Mouse (Mus musculus) neural tube, embryonic 15.5 days (tissue): ENCODE data around the gene Ethe1. TPM values are rescaled to one million over a fixed set of nuclear protein-coding genes. Genes with fewer than 3 reads are reported as not detected.
"Not testable (repeated sequence)": the region's sequence is repeated elsewhere in the genome, so short reads cannot be mapped to it uniquely, and the experiment has no call there.

Source experiments
- ATAC-seq: fragments of 200-750 bp; cut with Nextera tagmentation; 2 replicates; pipeline ENCODE4 v1.8.0; 2017; ENCODE audit warnings: mild to moderate bottlenecking, moderate TSS enrichment, moderate library complexity; ENCODE audit not compliant: low FRiP score
- H3K27ac ChIP-seq: fragments of 300-500 bp; sonication (generic); replicated peaks from 2 replicates; pipeline ENCODE4 v1.5.1; 2015; ENCODE audit warnings: mild to moderate bottlenecking, inconsistent platforms
- H3K27me3 ChIP-seq: fragments of 300-500 bp; sonication (generic); replicated peaks from 2 replicates; pipeline ENCODE4 v1.6.1; 2015; ENCODE audit warnings: inconsistent platforms
- H3K36me3 ChIP-seq: fragments of 300-500 bp; sonication (generic); 2 replicates; pipeline ENCODE4 v1.6.1; 2015; ENCODE audit warnings: inconsistent platforms
- H3K4me1 ChIP-seq: fragments of 300-500 bp; sonication (generic); 2 replicates; pipeline ENCODE4 v1.6.1; 2015; ENCODE audit warnings: inconsistent platforms
- H3K4me2 ChIP-seq: fragments of 300-500 bp; sonication (generic); 2 replicates; pipeline ENCODE4 v1.6.1; 2015; ENCODE audit warnings: inconsistent platforms, mild to moderate bottlenecking, moderate library complexity
- H3K4me3 ChIP-seq: fragments of 300-500 bp; sonication (generic); replicated peaks from 2 replicates; pipeline ENCODE4 v1.5.1; 2015; ENCODE audit warnings: mild to moderate bottlenecking, inconsistent platforms
- H3K9ac ChIP-seq: fragments of 300-500 bp; sonication (generic); replicated peaks from 2 replicates; pipeline ENCODE4 v1.6.1; 2015; ENCODE audit warnings: mild to moderate bottlenecking, inconsistent platforms
- H3K9me3 ChIP-seq: fragments of 300-500 bp; sonication (generic); replicated peaks from 2 replicates; pipeline ENCODE4 v1.6.1; 2016; ENCODE audit warnings: inconsistent platforms
- WGBS: fragments of 180-500 bp; shearing (Covaris S2); methylation state at CpG from one replicate; pipeline ENCODE4 v1.1.7; 2015; ENCODE audit warnings: mixed read lengths; 5-methylcytosine and 5-hydroxymethylcytosine counted together
- polyA plus RNA-seq: library from polyadenylated mRNA; unstranded; fragments of >200 nt; fragmentation: Nextera tagmentation; extraction: Ambion mirVana; gene quantifications from 2 replicates; pipeline ENCODE4 v1.2.1, GENCODE M21; 2015

Ethe1 gene
- polyA plus RNA-seq, 1 experiment from 2014 or later = 29.3 TPM

GRCm38 (mm10) chr7:24618374-24618773 is 31.0 kb downstream of the Ethe1 start:
- 94% methylated on average over 8 of the region's 8 CpGs for WGBS
- not testable (repeated sequence) for ATAC-seq

DNA sequence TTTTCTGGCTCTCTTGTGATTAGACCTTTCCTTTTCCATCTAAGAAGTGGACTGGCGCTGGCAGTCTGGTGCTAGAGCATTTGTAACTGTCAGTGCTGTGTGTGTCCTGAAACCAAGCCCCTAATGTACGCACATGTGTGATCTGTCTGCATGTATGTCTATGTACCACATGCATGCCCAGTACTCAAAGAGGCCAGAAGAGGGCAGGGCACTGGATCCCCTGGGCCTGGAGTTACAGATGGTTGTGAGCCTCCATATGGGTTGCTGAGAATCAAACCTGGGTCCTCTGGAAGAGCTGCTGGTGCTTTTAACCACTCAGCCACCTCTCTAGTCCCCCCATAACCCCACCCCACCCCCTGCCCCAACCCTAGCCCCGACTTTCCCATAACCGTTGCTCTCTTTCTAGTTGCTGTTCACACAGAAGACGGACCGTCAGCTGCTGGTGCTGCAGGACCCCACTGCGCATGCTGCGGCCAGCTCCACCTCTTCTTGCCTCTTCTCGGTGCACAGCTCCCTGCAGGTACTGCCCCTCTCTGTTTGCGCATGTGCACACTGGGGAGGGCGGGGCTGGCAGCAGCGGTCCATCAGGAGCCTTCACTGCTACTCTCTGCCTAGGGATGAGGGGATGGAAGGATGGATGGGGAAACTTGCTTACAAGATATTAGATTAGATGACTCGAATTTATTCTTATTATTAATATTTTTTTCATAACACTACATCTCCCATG is 32.5 kb downstream of the Ethe1 start:
- no peak overlapping the region for H3K4me3 ChIP-seq
- H3K27me3 ChIP-seq = no peaks in the 10 kb centered on the region
- no peaks in the 10 kb centered on the region for H3K36me3 ChIP-seq
- WGBS = 55% methylated on average over 13 of the region's 13 CpGs
- no peaks in the 10 kb centered on the region for H3K9me3 ChIP-seq
- H3K27ac ChIP-seq = no peak overlapping the region
- no peaks in the 10 kb centered on the region for H3K4me1 ChIP-seq
- no peak for ATAC-seq
- no peak overlapping the region for H3K9ac ChIP-seq
- H3K4me2 ChIP-seq = no peak overlapping the region

More at GRCm38 (mm10) chr7:24618374-24618773, 31.0 kb downstream of the Ethe1 start:
- not testable (repeated sequence) for H3K27ac ChIP-seq, H3K9ac ChIP-seq, H3K4me3 ChIP-seq, H3K4me1 ChIP-seq, H3K36me3 ChIP-seq, H3K9me3 ChIP-seq, H3K4me2 ChIP-seq
- H3K27me3 ChIP-seq = peaks cover 10% of the 10 kb centered on the region

- H3K4me1 ChIP-seq = no peaks in the 10 kb centered on the region
- no peaks in the 10 kb centered on the region for H3K9me3 ChIP-seq
- H3K4me3 ChIP-seq = no peak overlapping the region
- no peaks in the 10 kb centered on the region for H3K36me3 ChIP-seq
- no peak for ATAC-seq
- H3K27me3 ChIP-seq = no peaks in the 10 kb centered on the region; the same call in 1 of the 2 replicates
- 84% methylated on average over 3 of the region's 3 CpGs for WGBS
- H3K9ac ChIP-seq = no peak overlapping the region
- H3K27ac ChIP-seq = no peak overlapping the region
- H3K4me2 ChIP-seq = no peak overlapping the region
These were observed 33.9 kb downstream of the Ethe1 start for GRCm38 (mm10) chr7:24621193-24621592.

GRCm38 (mm10) chr7:24622967-24623366 is 35.6 kb downstream of the Ethe1 start:
- 84% methylated on average over 6 of the region's 6 CpGs for WGBS
- Histone ChIP-seq H3K4me2 (no peak overlapping the region), H3K27me3 (no peaks in the 10 kb centered on the region; the same call in 1 of the 2 replicates), H3K36me3 (no peaks in the 10 kb centered on the region), H3K9me3 (no peaks in the 10 kb centered on the region), H3K4me3 (no peak overlapping the region), H3K27ac (no peak overlapping the region), H3K9ac (no peak overlapping the region), H3K4me1 (no peaks in the 10 kb centered on the region)
- ATAC-seq = no peak

DNA sequence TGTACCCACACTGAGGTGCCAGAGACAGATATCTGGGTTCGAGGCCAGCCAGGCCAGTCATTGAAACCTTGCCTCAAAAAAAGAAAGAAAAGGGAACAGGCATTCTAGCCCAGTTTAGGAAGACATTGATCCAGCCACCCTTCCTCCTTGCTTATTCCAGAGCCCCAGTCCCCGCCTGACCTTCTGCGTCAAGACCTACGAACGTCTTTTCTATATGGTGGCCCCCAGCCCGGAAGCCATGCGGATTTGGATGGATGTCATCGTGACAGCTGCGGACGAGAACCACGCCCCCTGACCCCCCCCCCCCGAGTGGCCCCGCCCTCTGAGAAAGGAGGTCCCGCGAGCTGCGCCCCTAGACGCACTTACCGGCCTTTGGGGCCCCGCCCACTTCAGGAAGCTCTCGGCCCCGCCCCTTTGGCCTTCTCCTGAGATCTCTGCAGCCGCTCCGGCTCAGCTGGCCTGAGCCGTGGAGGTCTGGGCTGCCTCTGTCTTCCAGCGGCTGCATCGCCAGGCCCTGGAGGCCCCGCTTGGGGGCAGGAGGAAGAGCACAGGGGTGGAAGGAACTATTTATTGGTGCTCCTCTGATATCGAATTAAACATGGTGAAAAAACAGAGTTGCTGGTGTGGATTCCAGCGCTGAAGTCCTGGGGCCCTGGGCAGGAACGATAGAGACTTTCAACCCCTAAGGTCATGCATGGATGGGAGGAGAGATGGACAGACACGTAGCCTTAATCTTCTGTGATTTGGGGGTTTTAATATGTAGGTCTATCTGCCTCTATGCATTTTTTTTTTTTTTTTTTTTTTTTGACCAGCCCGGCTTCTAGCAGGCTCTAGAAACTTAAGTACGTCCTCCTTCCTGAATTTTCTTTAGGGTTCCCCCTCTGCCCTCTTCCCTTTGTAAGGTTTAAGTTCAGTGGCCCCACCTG is 41.6 kb downstream of the Ethe1 start:
- peak; percentile 80 for ATAC-seq
- Histone ChIP-seq H3K36me3 (no peaks in the 10 kb centered on the region), H3K27me3 (no peaks in the 10 kb centered on the region; the same call in 1 of the 2 replicates), H3K9ac (peak overlapping the region; percentile 36), H3K4me3 (peak overlapping the region; percentile 34), H3K9me3 (no peaks in the 10 kb centered on the region), H3K4me1 (peaks cover 3% of the 10 kb centered on the region), H3K27ac (no peak overlapping the region), H3K4me2 (peak overlapping the region; percentile 67)
- 10% methylated on average over 32 of the region's 33 CpGs for WGBS

DNA sequence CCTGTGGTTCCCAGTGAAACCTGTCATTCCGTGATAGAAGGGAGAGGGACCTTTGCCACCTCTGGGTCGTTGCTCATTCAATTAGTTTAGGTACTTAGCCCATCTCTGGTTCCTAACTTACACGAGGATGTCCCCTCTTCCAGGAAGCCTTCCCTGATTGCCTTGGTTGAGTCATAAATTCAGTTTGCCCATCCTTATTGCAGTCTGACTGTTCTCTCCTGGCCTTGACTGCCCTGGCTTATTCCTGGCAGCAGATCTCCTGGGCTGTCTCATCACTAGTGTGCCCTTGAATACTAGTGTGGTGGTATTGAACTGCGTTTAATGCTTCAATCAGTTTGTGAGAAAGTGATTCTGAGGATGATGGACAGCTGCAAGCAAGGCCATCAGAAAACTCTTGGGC is 42.3 kb downstream of the Ethe1 start:
- H3K9ac ChIP-seq = no peak overlapping the region
- WGBS = 78% methylated on average over 4 of the region's 4 CpGs
- H3K4me2 ChIP-seq = no peak overlapping the region
- H3K4me3 ChIP-seq = no peak overlapping the region
- H3K4me1 ChIP-seq = peaks cover 3% of the 10 kb centered on the region
- H3K27me3 ChIP-seq = no peaks in the 10 kb centered on the region; the same call in 1 of the 2 replicates
- no peaks in the 10 kb centered on the region for H3K36me3 ChIP-seq
- no peak overlapping the region for H3K27ac ChIP-seq
- no peaks in the 10 kb centered on the region for H3K9me3 ChIP-seq
- no peak for ATAC-seq

DNA sequence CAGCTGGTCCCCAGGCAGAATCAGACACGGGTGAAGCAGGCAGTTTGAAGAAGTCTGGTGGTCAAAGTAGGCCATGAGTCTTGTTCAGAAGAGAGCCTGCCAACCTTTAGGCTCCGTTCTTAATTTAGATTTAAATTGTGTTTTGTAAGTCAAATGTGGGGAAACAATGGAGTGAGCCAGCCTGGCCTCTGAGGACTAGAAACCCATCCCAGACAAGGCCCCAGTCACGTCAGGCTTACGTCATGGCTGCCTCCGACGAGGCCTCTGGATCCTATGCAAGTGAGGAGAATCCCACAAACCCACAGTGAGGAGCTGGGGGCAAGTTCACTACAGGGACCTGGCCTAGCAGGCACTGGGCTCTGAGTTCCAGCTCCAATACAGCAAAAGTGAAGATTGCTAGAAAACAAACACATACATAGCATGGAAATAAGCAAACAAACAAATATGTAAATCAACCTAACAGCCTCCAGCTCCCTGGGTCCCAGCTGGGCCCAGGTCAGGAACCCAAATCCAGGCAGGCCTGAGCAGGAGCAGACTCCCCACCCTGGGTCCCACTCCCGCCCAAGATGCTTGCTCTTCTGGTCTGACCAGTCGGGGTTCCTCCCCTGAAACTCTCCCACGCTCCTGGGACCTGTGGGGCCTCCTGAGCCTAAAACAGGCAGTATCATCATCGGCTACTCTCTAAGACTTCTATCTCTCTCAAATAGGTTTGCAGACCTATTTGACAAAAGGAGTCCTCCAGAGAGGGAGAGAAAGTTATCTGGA is 43.0 kb downstream of the Ethe1 start:
- Histone ChIP-seq H3K4me2 (no peak overlapping the region), H3K27ac (no peak overlapping the region), H3K27me3 (no peaks in the 10 kb centered on the region; the same call in 1 of the 2 replicates), H3K9me3 (no peaks in the 10 kb centered on the region), H3K36me3 (no peaks in the 10 kb centered on the region), H3K4me1 (peaks cover 3% of the 10 kb centered on the region), H3K4me3 (no peak overlapping the region), H3K9ac (no peak overlapping the region)
- 68% methylated on average over 10 of the region's 10 CpGs for WGBS
- ATAC-seq = no peak

DNA sequence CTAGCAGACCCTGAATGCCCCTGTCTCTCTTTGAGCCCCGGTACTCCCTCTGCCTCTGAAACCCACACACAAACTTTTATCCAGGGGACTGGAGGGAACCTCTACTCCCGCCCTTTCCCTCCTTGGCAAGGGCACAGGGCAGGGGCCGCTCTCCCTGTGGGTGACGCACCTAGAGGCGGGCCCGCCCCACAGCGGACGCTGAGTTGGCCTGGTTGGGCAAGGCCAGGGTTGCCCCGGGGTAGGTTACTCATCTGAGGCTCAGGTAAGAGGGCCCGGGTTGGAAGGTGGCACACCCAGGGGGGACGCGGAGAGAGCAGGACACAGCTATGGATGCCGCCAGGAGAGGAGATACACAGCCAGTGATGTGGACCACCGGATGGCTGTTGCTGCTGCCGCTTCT is 48.9 kb downstream of the Ethe1 start, which contains the start of gene Lypd3:
Gene Lypd3 (plus strand): TSS at position 287 of the 400 bp plus-strand sequence.
- no peaks in the 10 kb centered on the region for H3K9me3 ChIP-seq
- WGBS = 14% methylated on average over 15 of the region's 15 CpGs
- H3K4me2 ChIP-seq = peak within 1 kb of the TSS; percentile 40
- peaks cover 20% of the 10 kb centered on the region for H3K4me1 ChIP-seq
- H3K27ac ChIP-seq = no peak within 1 kb of the TSS
- no peaks in the 10 kb centered on the region for H3K36me3 ChIP-seq
- peaks cover 52% of the 10 kb centered on the region for H3K27me3 ChIP-seq
- H3K9ac ChIP-seq = no peak within 1 kb of the TSS
- H3K4me3 ChIP-seq = peak within 1 kb of the TSS; percentile 6; the same call in 1 of the 2 replicates
- no peak for ATAC-seq

- 0 out of 2 replicates have a peak, but pooled peaks have one; percentile 19 for ATAC-seq
- Histone ChIP-seq H3K27ac (no peak overlapping the region), H3K27me3 (peaks cover 57% of the 10 kb centered on the region), H3K9ac (no peak overlapping the region), H3K9me3 (no peaks in the 10 kb centered on the region), H3K4me2 (peak overlapping the region; percentile 40), H3K36me3 (no peaks in the 10 kb centered on the region), H3K4me3 (peak overlapping the region; percentile 6; the same call in 1 of the 2 replicates), H3K4me1 (peaks cover 20% of the 10 kb centered on the region)
- under 1% methylated on average over 18 of the region's 18 CpGs for WGBS
These were observed 49.7 kb downstream of the Ethe1 start for GRCm38 (mm10) chr7:24637046-24637445.

DNA sequence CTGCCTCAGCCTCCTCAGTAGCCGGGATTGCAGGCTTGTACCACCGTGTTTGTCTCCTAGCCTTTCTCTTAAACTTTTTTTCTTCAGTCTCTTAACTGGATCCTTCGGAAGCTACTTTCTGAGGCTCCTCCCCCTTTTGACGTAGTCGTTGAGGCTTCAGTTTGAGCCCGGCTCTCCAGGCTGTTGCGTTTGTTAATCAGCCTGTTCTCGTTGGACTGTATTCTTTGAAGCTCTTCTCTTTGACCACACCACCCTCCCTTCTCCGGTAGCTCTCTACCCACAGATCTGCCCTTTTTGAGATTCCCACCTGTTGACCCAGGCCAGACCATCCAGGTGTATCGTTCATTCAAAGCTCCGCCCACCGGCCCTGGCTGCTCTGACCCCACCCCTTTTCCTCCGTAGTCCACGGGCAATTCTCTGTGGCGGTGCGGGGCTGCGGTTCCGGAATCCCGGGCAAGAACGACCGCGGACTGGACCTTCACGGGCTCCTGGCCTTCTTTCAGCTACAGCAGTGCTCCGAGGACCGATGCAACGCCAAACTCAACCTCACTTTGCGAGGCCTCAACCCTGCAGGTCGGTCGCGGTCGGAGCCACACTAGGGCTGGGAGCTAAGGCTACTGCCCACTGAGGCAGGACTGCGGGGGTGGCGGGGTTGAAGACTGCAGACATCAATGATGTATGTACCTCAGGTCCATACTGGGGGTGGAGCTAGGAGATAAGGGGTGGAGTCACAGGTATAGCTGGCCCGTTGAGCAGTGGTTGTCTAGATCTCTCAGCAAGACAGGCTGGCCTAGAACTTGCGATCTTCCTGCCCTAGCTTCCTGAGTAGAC is 50.9 kb downstream of the Ethe1 start:
- Histone ChIP-seq H3K4me2 (peak overlapping the region; percentile 81), H3K9me3 (no peaks in the 10 kb centered on the region), H3K4me3 (peak overlapping the region; percentile 42), H3K27ac (no peak overlapping the region), H3K27me3 (peaks cover 63% of the 10 kb centered on the region), H3K4me1 (peaks cover 20% of the 10 kb centered on the region), H3K9ac (peak overlapping the region; percentile 37; the same call in 1 of the 2 replicates), H3K36me3 (no peaks in the 10 kb centered on the region)
- ATAC-seq = peak; percentile 32; the same call in 1 of the 2 replicates
- 3% methylated on average over 35 of the region's 35 CpGs for WGBS
